Mouse (Mus musculus): Measurements from ENCODE around the gene Xpr1. TPM values are rescaled to one million over a fixed set of nuclear protein-coding genes. Genes with fewer than 3 reads are reported as not detected.
A peak's percentile ranks its signal among the peaks of the same experiment; 100 is the strongest.

Xpr1 gene
- total and polyA plus RNA-seq, 3 experiments: 8.5 to 34.4 (median 30.3) TPM

DNA sequence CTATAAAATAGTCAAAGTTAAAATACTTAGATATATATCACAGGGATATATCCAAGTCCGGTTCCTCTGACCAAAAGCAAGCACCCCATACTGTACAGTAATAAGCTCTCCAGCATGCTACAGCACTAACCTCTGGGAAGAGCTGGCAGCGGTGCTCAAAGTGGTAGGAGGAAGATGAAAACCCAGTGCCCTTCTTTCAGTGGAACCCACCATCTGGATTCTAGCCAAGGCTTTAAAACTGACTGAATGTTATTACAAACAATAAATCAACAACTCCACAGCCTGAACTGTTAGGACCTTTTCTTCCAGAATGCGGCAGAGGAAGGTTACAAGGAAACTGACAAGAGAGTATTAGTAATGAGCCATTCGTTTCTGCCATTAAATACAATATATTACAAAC lies 1.8 kb downstream of the Xpr1 start:
- no peak for DNase-seq
- no peak overlapping the region for H3K9ac ChIP-seq (ENCODE audit: low read depth, low read length)
- 73% methylated on average over 4 of the region's 4 CpGs for WGBS
- TF ChIP-seq POLR2A (IDR thresholded peaks at IDR 0.05; ENCODE audit: insufficient read depth, low read depth, low read length): no peak
- no peak for TF ChIP-seq CTCF (IDR thresholded peaks at IDR 0.05)
- TF ChIP-seq EP300 (IDR thresholded peaks at IDR 0.05; ENCODE audit: insufficient read depth, low read depth, low read length): no peak
- intact Hi-C loops (cut with DNase I): loop anchor here (5.0 to 10.0 kb wide), 2 partner anchors 117 to 261 kb away; partner anchors contain the start of gene Stx6
- no peaks in the 10 kb centered on the region for H3K27me3 ChIP-seq (ENCODE audit: control insufficient read depth, insufficient read depth, low read length)
- peak overlapping the region; percentile 99; the same call in 1 of the 2 replicates for H3K4me3 ChIP-seq
- H3K27ac ChIP-seq: no peak overlapping the region
- H3K36me3 ChIP-seq (ENCODE audit: control insufficient read depth, insufficient read depth, low read length): peaks cover 2% of the 10 kb centered on the region
- H3K79me2 ChIP-seq (replicated peaks; ENCODE audit: control insufficient read depth, insufficient read depth, low read length): peaks cover 4% of the 10 kb centered on the region
- H3K4me1 ChIP-seq (ENCODE audit: control insufficient read depth, insufficient read depth, low read length): peaks cover 2% of the 10 kb centered on the region

DNA sequence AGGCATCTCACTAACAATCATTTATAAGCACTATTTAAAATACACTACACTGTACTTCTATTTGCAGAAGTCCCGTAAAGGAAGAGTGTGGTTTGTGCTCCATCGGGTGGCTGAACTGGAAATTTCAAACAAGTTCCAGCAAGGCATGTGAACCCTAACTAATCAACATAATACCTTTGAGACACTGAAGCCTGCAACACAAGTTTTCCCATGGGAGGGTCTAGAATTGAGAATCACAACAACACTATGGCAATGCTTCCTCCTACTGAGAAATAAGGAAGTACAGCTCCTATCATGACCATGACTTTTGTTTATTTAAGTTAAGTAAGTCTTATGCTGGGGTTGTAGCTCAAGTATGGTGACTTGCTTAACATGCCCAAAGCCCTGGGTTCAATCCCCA lies 4.5 kb downstream of the Xpr1 start:
- peaks cover 2% of the 10 kb centered on the region for H3K36me3 ChIP-seq (ENCODE audit: control insufficient read depth, insufficient read depth, low read length)
- DNase-seq: no peak
- no peaks in the 10 kb centered on the region for H3K27me3 ChIP-seq (ENCODE audit: control insufficient read depth, insufficient read depth, low read length)
- H3K9ac ChIP-seq (ENCODE audit: low read depth, low read length): no peak overlapping the region
- no peak overlapping the region for H3K27ac ChIP-seq
- H3K79me2 ChIP-seq (replicated peaks; ENCODE audit: control insufficient read depth, insufficient read depth, low read length): peaks cover 7% of the 10 kb centered on the region
- H3K4me1 ChIP-seq (ENCODE audit: control insufficient read depth, insufficient read depth, low read length): peaks cover 2% of the 10 kb centered on the region
- intact Hi-C loops (cut with DNase I): loop anchor here (10.0 kb wide), 1 partner anchor 258 kb away; the partner anchor contains the start of gene Stx6
- no peak overlapping the region for H3K4me3 ChIP-seq
- peak; percentile 42 for TF ChIP-seq CTCF (IDR thresholded peaks at IDR 0.05)
- no peak for TF ChIP-seq EP300 (IDR thresholded peaks at IDR 0.05; ENCODE audit: insufficient read depth, low read depth, low read length)
- WGBS: 46% methylated on average over 2 of the region's 2 CpGs

DNA sequence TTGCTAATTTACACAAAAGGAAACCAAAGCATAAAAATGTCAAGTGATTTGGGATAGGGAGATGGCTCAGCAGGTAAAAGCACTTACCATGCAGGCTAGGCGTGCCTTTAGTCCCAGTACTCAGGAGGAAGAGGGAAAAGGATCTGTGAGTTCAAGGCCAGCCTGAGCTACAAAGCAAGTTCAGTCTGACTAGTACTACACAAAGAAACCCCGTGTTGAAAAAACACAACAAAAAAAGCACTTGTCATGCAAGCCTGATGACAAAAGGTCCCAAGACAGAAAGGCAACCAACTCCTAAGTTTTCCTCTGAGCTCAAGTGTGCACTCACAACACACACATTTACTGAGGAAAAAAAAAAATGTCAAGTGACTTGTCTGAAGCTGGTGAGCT lies 8.6 kb downstream of the Xpr1 start:
- H3K36me3 ChIP-seq (ENCODE audit: control insufficient read depth, insufficient read depth, low read length): peaks cover 2% of the 10 kb centered on the region
- WGBS: 78% methylated on average over 2 of the region's 2 CpGs
- no peaks in the 10 kb centered on the region for H3K27me3 ChIP-seq (ENCODE audit: control insufficient read depth, insufficient read depth, low read length)
- DNase-seq: no peak
- H3K4me1 ChIP-seq (ENCODE audit: control insufficient read depth, insufficient read depth, low read length): peaks cover 2% of the 10 kb centered on the region; the same call in 1 of the 2 replicates
- H3K79me2 ChIP-seq (replicated peaks; ENCODE audit: control insufficient read depth, insufficient read depth, low read length): peaks cover 10% of the 10 kb centered on the region; the same call in 1 of the 2 replicates
- no peak overlapping the region for H3K9ac ChIP-seq (ENCODE audit: low read depth, low read length)
- no peak overlapping the region for H3K4me3 ChIP-seq
- H3K27ac ChIP-seq: no peak overlapping the region
- intact Hi-C loops (cut with DNase I): no loop called here
- TF ChIP-seq EP300 (IDR thresholded peaks at IDR 0.05; ENCODE audit: insufficient read depth, low read depth, low read length) (no peak), CTCF (IDR thresholded peaks at IDR 0.05) (no peak), POLR2A (IDR thresholded peaks at IDR 0.05; ENCODE audit: insufficient read depth, low read depth, low read length) (no peak)

DNA sequence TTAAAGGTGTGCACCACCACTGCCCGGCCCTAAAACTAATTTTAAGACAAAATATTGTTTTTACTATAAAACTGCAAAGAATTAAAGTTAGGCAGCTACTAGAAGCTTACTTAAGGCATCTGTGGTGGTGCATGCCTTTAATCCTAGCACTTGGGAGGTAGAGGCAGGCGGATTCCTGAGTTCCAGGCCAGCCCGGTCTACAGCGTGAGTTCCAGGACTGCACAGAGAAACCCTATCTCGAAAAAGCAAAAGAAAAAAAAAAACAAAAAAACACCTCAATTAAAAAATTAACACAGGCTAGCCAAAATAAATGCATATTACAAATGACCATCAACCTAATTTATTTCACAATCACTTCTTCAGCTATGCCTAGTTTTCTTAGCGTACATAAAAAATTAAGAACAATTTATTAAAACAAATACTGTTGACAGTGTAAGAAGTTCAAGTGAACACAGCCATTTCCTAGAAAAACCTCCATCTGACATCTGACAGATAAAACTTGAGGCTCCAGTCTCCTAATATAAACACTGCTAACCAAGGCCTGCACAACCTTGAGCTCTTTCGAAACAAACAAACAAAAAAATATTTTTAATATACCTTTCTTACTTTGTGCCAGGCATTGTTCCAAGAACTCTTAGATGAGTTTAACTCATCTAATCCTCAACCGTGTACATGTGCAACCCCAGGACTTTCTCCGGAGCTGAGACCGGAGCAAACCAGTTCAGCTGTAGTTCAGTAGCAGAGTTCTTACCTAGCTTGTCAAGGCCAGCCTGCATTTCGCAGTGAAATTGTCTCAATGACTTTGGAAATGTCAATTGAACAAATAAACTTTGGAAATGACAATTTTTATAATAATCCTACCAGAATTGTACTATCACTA lies 9.3 kb downstream of the Xpr1 start:
- H3K27ac ChIP-seq: no peak overlapping the region

DNA sequence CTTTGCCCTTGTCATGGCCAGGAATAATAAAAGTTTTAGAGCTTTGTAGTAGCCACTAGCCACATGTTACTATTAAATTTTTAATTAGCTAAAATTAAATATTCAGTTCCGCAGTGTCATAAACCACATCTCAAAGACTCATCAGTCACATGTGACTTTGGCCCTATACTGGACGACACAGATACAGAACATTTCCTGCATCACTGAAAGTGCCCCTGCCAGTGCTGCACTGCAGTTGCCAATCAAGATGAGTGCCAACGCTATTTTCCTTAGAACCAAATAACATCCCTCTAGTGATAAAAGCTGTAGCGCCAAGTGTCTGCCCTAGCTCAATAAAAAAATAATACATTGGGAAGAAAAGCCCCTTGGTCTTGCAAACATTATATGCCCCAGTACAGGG lies 17.2 kb downstream of the Xpr1 start:
- no peak for DNase-seq
- 66% methylated on average over 4 of the region's 4 CpGs for WGBS
- intact Hi-C loops (cut with DNase I): no loop called here
- H3K9ac ChIP-seq (ENCODE audit: low read depth, low read length): no peak overlapping the region
- no peak overlapping the region for H3K27ac ChIP-seq
- TF ChIP-seq CTCF (IDR thresholded peaks at IDR 0.05) (no peak), EP300 (IDR thresholded peaks at IDR 0.05; ENCODE audit: insufficient read depth, low read depth, low read length) (no peak), POLR2A (IDR thresholded peaks at IDR 0.05; ENCODE audit: insufficient read depth, low read depth, low read length) (no peak)
- H3K4me3 ChIP-seq: no peak overlapping the region
- H3K79me2 ChIP-seq (replicated peaks; ENCODE audit: control insufficient read depth, insufficient read depth, low read length): no peaks in the 10 kb centered on the region
- H3K27me3 ChIP-seq (ENCODE audit: control insufficient read depth, insufficient read depth, low read length): no peaks in the 10 kb centered on the region
- H3K36me3 ChIP-seq (ENCODE audit: control insufficient read depth, insufficient read depth, low read length): peaks cover 3% of the 10 kb centered on the region
- H3K4me1 ChIP-seq (ENCODE audit: control insufficient read depth, insufficient read depth, low read length): peaks cover 7% of the 10 kb centered on the region

More for the DNA sequence above, 9.3 kb downstream of the Xpr1 start:
- TF ChIP-seq CTCF (IDR thresholded peaks at IDR 0.05) (no peak), POLR2A (IDR thresholded peaks at IDR 0.05; ENCODE audit: insufficient read depth, low read depth, low read length) (no peak), EP300 (IDR thresholded peaks at IDR 0.05; ENCODE audit: insufficient read depth, low read depth, low read length) (no peak)
- 78% methylated on average over 11 of the region's 11 CpGs for WGBS
- Histone ChIP-seq H3K9ac (ENCODE audit: low read depth, low read length) (no peak overlapping the region), H3K79me2 (replicated peaks; ENCODE audit: control insufficient read depth, insufficient read depth, low read length) (peaks cover 10% of the 10 kb centered on the region; the same call in 1 of the 2 replicates), H3K36me3 (ENCODE audit: control insufficient read depth, insufficient read depth, low read length) (peaks cover 1% of the 10 kb centered on the region), H3K4me3 (no peak overlapping the region), H3K4me1 (ENCODE audit: control insufficient read depth, insufficient read depth, low read length) (peaks cover 2% of the 10 kb centered on the region; the same call in 1 of the 2 replicates), H3K27me3 (ENCODE audit: control insufficient read depth, insufficient read depth, low read length) (no peaks in the 10 kb centered on the region)
- DNase-seq: no peak
- intact Hi-C loops (cut with DNase I): no loop called here

DNA sequence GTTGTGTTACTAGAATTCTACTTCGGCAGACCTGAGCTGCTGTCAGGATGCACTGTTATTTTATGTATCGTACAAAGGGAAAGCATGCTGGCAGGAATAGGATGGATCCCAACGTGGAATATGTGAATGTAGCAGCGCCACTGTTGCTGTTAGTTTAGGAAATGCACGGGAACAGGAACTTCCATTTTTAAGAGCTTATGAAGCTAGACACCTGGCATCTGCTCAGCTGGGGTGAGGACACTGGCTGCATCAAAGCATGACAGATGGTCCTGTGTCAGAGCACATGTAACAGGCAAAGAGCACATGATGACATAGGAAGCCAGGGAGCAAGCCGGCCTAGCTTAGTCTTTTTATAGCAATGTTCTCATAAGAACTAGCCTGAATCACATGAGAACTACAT lies 22.4 kb downstream of the Xpr1 start:
- DNase-seq: no peak
- H3K79me2 ChIP-seq (replicated peaks; ENCODE audit: control insufficient read depth, insufficient read depth, low read length): 0 out of 2 replicates have a peak, but pooled peaks cover 1% of the 10 kb centered on the region
- no peak overlapping the region for H3K27ac ChIP-seq
- 55% methylated on average over 6 of the region's 6 CpGs for WGBS
- H3K27me3 ChIP-seq (ENCODE audit: control insufficient read depth, insufficient read depth, low read length): no peaks in the 10 kb centered on the region
- H3K4me1 ChIP-seq (ENCODE audit: control insufficient read depth, insufficient read depth, low read length): peaks cover 3% of the 10 kb centered on the region
- H3K9ac ChIP-seq (ENCODE audit: low read depth, low read length): no peak overlapping the region
- no peak for TF ChIP-seq POLR2A (IDR thresholded peaks at IDR 0.05; ENCODE audit: insufficient read depth, low read depth, low read length)
- TF ChIP-seq EP300 (IDR thresholded peaks at IDR 0.05; ENCODE audit: insufficient read depth, low read depth, low read length): no peak
- no peak for TF ChIP-seq CTCF (IDR thresholded peaks at IDR 0.05)
- intact Hi-C loops (cut with DNase I): no loop called here
- H3K36me3 ChIP-seq (ENCODE audit: control insufficient read depth, insufficient read depth, low read length): peaks cover 6% of the 10 kb centered on the region
- H3K4me3 ChIP-seq: no peak overlapping the region

Measured in heart, adult 2 months (tissue).